7 mouse cellular contexts compared by ENCODE assay signal in the genomic region with DNA sequence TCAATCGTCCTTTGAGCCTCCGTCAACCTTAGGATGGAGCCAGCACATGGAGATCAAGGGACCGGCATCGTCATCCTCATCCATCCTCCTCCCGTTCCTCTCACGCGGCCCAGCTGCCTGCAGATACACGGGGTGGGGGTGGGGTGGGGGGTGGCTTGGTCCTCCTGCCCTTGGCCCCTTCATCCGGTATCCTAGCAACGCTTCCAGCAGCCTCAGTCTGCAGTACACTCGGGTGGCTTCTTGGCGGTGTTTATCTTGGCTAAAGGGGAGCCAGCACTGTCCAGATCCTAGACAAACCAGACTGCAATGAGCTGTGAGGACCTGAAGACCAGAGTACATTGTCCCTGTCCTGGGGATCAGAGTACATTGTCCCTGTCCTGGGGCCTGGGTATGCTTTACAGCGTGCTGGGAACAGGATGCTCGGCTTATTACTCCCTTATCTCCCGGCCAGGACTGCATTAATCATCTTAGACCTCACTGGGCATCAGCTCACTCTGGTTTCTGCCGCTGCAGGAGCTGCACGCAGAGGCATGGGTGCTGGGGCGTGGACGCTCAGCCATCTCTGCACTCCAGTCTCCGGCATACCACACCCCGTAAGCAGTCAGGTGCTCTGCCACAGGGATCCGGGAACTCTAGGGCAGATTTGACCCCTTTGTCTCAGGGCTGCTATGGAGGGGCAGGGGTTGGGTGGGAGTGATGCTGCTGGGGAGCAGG.
A peak's percentile ranks its signal among the peaks of the same experiment; 100 is the strongest.
DNase-seq lines count a peak whose midpoint lies in the region; ATAC-seq and TF ChIP-seq lines count a peak whose summit lies in the region.

No protein-coding gene starts in this region.

- intact Hi-C loops in left cerebral cortex, adult 2 months (cut with DNase I): no loop called here
- intact Hi-C loops in left cerebral cortex, postnatal 14 days (cut with DNase I): no loop called here

- no peak overlapping the region; the same call in none of the 2 replicates for H3K4me2 ChIP-seq in forebrain, embryonic 11.5 days (ENCODE audit: low read depth, low read length, severe bottlenecking)

- H3K27me3 ChIP-seq in forebrain, embryonic 11.5 days (ENCODE audit: control insufficient read depth, insufficient read depth, low read length): no peaks in the 10 kb centered on the region

- H3K36me3 ChIP-seq in forebrain, embryonic 11.5 days (ENCODE audit: control insufficient read depth, insufficient read depth, low read length): no peaks in the 10 kb centered on the region

- peak; percentile 13 to 27 for DNase-seq in left cerebral cortex, adult 2 months (ENCODE audit: extremely low spot score in 1 of 2, low spot score in 2 of 2)
- DNase-seq in left cerebral cortex, adult 11 months (ENCODE audit: low spot score): no peak
- DNase-seq in forebrain, embryonic 11.5 days (ENCODE audit: low spot score): peak; percentile 60
- peak; percentile 39 to 41 for DNase-seq in left cerebral cortex, postnatal 14 days (ENCODE audit: low spot score in 2 of 2)
- DNase-seq in right cerebral cortex, postnatal 14 days: peak; percentile 15
- no peak for DNase-seq in lung, postnatal 10 days

- H3K4me1 ChIP-seq in forebrain, embryonic 11.5 days (replicated peaks; ENCODE audit: control insufficient read depth, insufficient read depth, low read length): 0 out of 2 replicates have a peak, but pooled peaks cover 7% of the 10 kb centered on the region

- H3K27ac ChIP-seq in left cerebral cortex, adult 2 months: no peak overlapping the region
- H3K27ac ChIP-seq in forebrain, embryonic 11.5 days (ENCODE audit: low read depth, low read length): no peak overlapping the region

- ATAC-seq in forebrain, embryonic 11.5 days (replicated peaks; ENCODE audit: low FRiP score): peak; percentile 77; the same call in 1 of the 2 replicates
- ATAC-seq in inflammation-experienced regulatory T-cells, adult 6 months: no peak

- H3K9me3 ChIP-seq in forebrain, embryonic 11.5 days (ENCODE audit: control insufficient read depth, low read length): no peaks in the 10 kb centered on the region; the same call in 1 of the 2 replicates

- no peak overlapping the region for H3K4me3 ChIP-seq in left cerebral cortex, adult 2 months
- no peak overlapping the region for H3K4me3 ChIP-seq in forebrain, embryonic 11.5 days (ENCODE audit: low read depth, low read length)

- WGBS in forebrain, embryonic 11.5 days: 37% methylated on average over 22 of the region's 22 CpGs

- peak overlapping the region; percentile 16; the same call in 1 of the 2 replicates for H3K9ac ChIP-seq in forebrain, embryonic 11.5 days (ENCODE audit: low read length)

- TF ChIP-seq CTCF in left cerebral cortex, adult 2 months (IDR thresholded peaks at IDR 0.05): no peak

Comparison
In these comparisons a context has a peak if more than half of its experiments do, and no peak if none do; other contexts are left out.
1. DNase-seq: peak in left cerebral cortex, adult 2 months (2 of 2), forebrain, embryonic 11.5 days (single experiment), left cerebral cortex, postnatal 14 days (2 of 2) and right cerebral cortex, postnatal 14 days (single experiment); none in left cerebral cortex, adult 11 months (single experiment) and lung, postnatal 10 days (single experiment).